Mouse (Mus musculus): ENCODE results near the gene Btbd35f19. TPM values are rescaled to one million over a fixed set of nuclear protein-coding genes. Genes with fewer than 3 reads are reported as not detected.
"Not testable (repeated sequence)": the region's sequence is repeated elsewhere in the genome, so short reads cannot be mapped to it uniquely, and the experiment has no call there.

Gene Btbd35f19
- not detected in 2 replicates for total RNA-seq (2015)
- not detected in 2 replicates for total RNA-seq (2017)

- ATAC-seq (replicated peaks; ENCODE audit: poor library complexity): not testable (repeated sequence)
These were observed at the start of gene Btbd35f19 for GRCm38 (mm10) chrX:31383818-31384217. Btbd35f19 (minus strand) TSS chrX:31383918.

GRCm38 (mm10) chrX:31341924-31342323 lies 41.8 kb downstream of the Btbd35f19 start:
- not testable (repeated sequence) for ATAC-seq (replicated peaks; ENCODE audit: poor library complexity)

- not testable (repeated sequence) for ATAC-seq (replicated peaks; ENCODE audit: poor library complexity)
These were observed 47.6 kb downstream of the Btbd35f19 start, which contains the start of gene Btbd35f26 for GRCm38 (mm10) chrX:31336154-31336553. Btbd35f26 (plus strand) TSS chrX:31336454.

Other genes starting within 250 kb of the Btbd35f19 start
- gene Spin2f, start 130.0 kb downstream of the Btbd35f19 start, total RNA-seq (2015): not detected in 2 replicates
- gene Spin2f, start 130.0 kb downstream of the Btbd35f19 start, total RNA-seq (2017): not detected in 2 replicates
- gene Btbd35f26, start 47.5 kb downstream of the Btbd35f19 start, total RNA-seq (2015): not detected in 2 replicates
- gene Btbd35f26, start 47.5 kb downstream of the Btbd35f19 start, total RNA-seq (2017): not detected in 2 replicates
- not detected in 2 replicates for gene Gm21883, start 190.4 kb upstream of the Btbd35f19 start, total RNA-seq (2015)
- not detected in 2 replicates for gene Gm21883, start 190.4 kb upstream of the Btbd35f19 start, total RNA-seq (2017)
- not detected in 2 replicates for gene Spin2e, start 235.0 kb upstream of the Btbd35f19 start, total RNA-seq (2015)
- gene Spin2e, start 235.0 kb upstream of the Btbd35f19 start, total RNA-seq (2017): not detected in 2 replicates

Data from megakaryocyte progenitor cell, adult 5-6 weeks (primary cell).